Mouse (Mus musculus) heart, postnatal 0 days (tissue): Measurements from ENCODE around the gene Negr1.

ENCODE experiments used
- CTCF ChIP-seq: IDR thresholded peaks from 2 replicates; pipeline ENCODE4 v1.5.1; 2016; ENCODE audit warnings: antibody characterized with exemption, control low read depth, low read depth
- EP300 ChIP-seq: IDR thresholded peaks from 2 replicates; pipeline ENCODE4 v1.6.1; 2016; ENCODE audit warnings: antibody characterized with exemption, low read depth

- TF ChIP-seq EP300 (no peak), CTCF (no peak)
Observed at GRCm38 (mm10) chr3:156703241-156703640, 141.6 kb downstream of the Negr1 start.
